Mouse (Mus musculus) olfactory bulb, adult 2 months (tissue): Measurements from ENCODE around the gene Nfkbia.

ENCODE experiments used
- CTCF ChIP-seq: fragments of 200-500 bp; IDR thresholded peaks from 2 replicates; pipeline ENCODE4 v1.5.1; 2012; ENCODE audit warnings: low read depth, mild to moderate bottlenecking, low read length, moderate library complexity; ENCODE audit not compliant: insufficient read depth
- POLR2A ChIP-seq: fragments of 200-500 bp; IDR thresholded peaks from 2 replicates; pipeline ENCODE4 v1.6.1; 2012; ENCODE audit warnings: mild to moderate bottlenecking, low read depth, low read length, moderate library complexity; ENCODE audit not compliant: insufficient read depth

- TF ChIP-seq CTCF (no peak), POLR2A (no peak)
Measured at GRCm38 (mm10) chr12:55537742-55538141, 45.3 kb upstream of the Nfkbia start.
